Mouse (Mus musculus) embryonic fibroblast, embryonic 13.5 days (primary cell): ENCODE measurements at regions not wholly inside any gene's neighbourhood (a gene's known extent, or its start where the extent isn't known, plus 50 kb on each side); places are given as distances from the start of the nearest gene placed in this dataset.

Experiments
- H3K27ac ChIP-seq: 2 replicates; pipeline ENCODE4 v1.5.1; 2012; ENCODE audit warnings: low read length, control low read depth, inconsistent platforms; ENCODE audit not compliant: insufficient read depth
- H3K4me1 ChIP-seq: 2 replicates; pipeline ENCODE4 v1.6.1; 2011; ENCODE audit warnings: low read length; ENCODE audit not compliant: control insufficient read depth, insufficient read depth
- H3K4me3 ChIP-seq: 2 replicates; pipeline ENCODE4 v1.5.1; 2011; ENCODE audit warnings: mild to moderate bottlenecking, control low read depth, low read length; ENCODE audit not compliant: insufficient read depth
- CTCF ChIP-seq: IDR thresholded peaks from 2 replicates; pipeline ENCODE4 v1.5.1; 2011; ENCODE audit warnings: mild to moderate bottlenecking, control low read depth, low read length, moderate library complexity, borderline replicate concordance; ENCODE audit not compliant: insufficient read depth
- POLR2A ChIP-seq: IDR thresholded peaks from 2 replicates; pipeline ENCODE4 v1.6.1; 2011; ENCODE audit warnings: low read depth, mild to moderate bottlenecking, control low read depth, low read length, moderate library complexity

- H3K27ac ChIP-seq = no peak overlapping the region
- no peaks in the 10 kb centered on the region for H3K4me1 ChIP-seq
- H3K4me3 ChIP-seq = no peak overlapping the region
- TF ChIP-seq CTCF = no peak
- TF ChIP-seq POLR2A = no peak
These were observed 230.1 kb downstream of the Gm11011 start for GRCm38 (mm10) chr2:169357400-169357799.

GRCm38 (mm10) chr2:169351547-169351946 lies 236.0 kb downstream of the Gm11011 start:
- TF ChIP-seq CTCF = no peak
- Histone ChIP-seq H3K4me1 (no peaks in the 10 kb centered on the region), H3K27ac (no peak overlapping the region), H3K4me3 (no peak overlapping the region)

- TF ChIP-seq CTCF (no peak), POLR2A (no peak)
- Histone ChIP-seq H3K27ac (no peak overlapping the region), H3K4me1 (no peaks in the 10 kb centered on the region), H3K4me3 (no peak overlapping the region)
These were observed 241.4 kb downstream of the Gm11011 start for GRCm38 (mm10) chr2:169346107-169346506.

- no peaks in the 10 kb centered on the region for H3K4me1 ChIP-seq
- TF ChIP-seq CTCF (no peak), POLR2A (no peak)
- H3K4me3 ChIP-seq = no peak overlapping the region
- H3K27ac ChIP-seq = no peak overlapping the region
These were observed 268.0 kb downstream of the Gm11011 start for GRCm38 (mm10) chr2:169319521-169319920.

- TF ChIP-seq POLR2A = no peak
These were observed 273.1 kb downstream of the Gm11011 start for GRCm38 (mm10) chr2:169314396-169314930.

GRCm38 (mm10) chr2:169311821-169312220 lies 275.7 kb downstream of the Gm11011 start:
- TF ChIP-seq POLR2A (no peak), CTCF (no peak)
- Histone ChIP-seq H3K4me3 (no peak overlapping the region), H3K4me1 (no peaks in the 10 kb centered on the region), H3K27ac (no peak overlapping the region)

More at GRCm38 (mm10) chr2:169314396-169314930, 273.1 kb downstream of the Gm11011 start:
- no peak overlapping the region for H3K27ac ChIP-seq
- H3K4me3 ChIP-seq = no peak overlapping the region
- H3K4me1 ChIP-seq = no peaks in the 10 kb centered on the region

GRCm38 (mm10) chr2:169311356-169311755 lies 276.2 kb downstream of the Gm11011 start:
- H3K4me3 ChIP-seq = no peak overlapping the region
- no peak for TF ChIP-seq POLR2A
- TF ChIP-seq CTCF = no peak
- H3K4me1 ChIP-seq = no peaks in the 10 kb centered on the region
- H3K27ac ChIP-seq = no peak overlapping the region

- H3K4me1 ChIP-seq = no peaks in the 10 kb centered on the region
- TF ChIP-seq CTCF = no peak
- H3K4me3 ChIP-seq = no peak overlapping the region
- H3K27ac ChIP-seq = no peak overlapping the region
These were observed 283.2 kb downstream of the Gm11011 start for GRCm38 (mm10) chr2:169304360-169304759.

GRCm38 (mm10) chr2:169300966-169301365 lies 286.6 kb downstream of the Gm11011 start:
- no peak for TF ChIP-seq POLR2A
- TF ChIP-seq CTCF = no peak
- H3K4me3 ChIP-seq = no peak overlapping the region
- H3K4me1 ChIP-seq = no peaks in the 10 kb centered on the region
- no peak overlapping the region for H3K27ac ChIP-seq

- Histone ChIP-seq H3K27ac (no peak overlapping the region), H3K4me3 (no peak overlapping the region), H3K4me1 (no peaks in the 10 kb centered on the region)
- no peak for TF ChIP-seq CTCF
- no peak for TF ChIP-seq POLR2A
These were observed 287.1 kb downstream of the Gm11011 start for GRCm38 (mm10) chr2:169300411-169300810.

GRCm38 (mm10) chr2:169297841-169298627 lies 289.5 kb downstream of the Gm11011 start:
- TF ChIP-seq POLR2A = no peak
- TF ChIP-seq CTCF = no peak
- Histone ChIP-seq H3K4me1 (no peaks in the 10 kb centered on the region), H3K4me3 (no peak overlapping the region), H3K27ac (no peak overlapping the region)
